Mouse (Mus musculus): ENCODE data around the gene Gm11992.

- TF ChIP-seq CTCF (IDR thresholded peaks at IDR 0.05; ENCODE audit: control insufficient read depth, insufficient read depth, insufficient read length) (no peak), MYOG (IDR thresholded peaks at IDR 0.05; ENCODE audit: control insufficient read depth, extremely low read depth, insufficient read length) (no peak), MAX (IDR thresholded peaks at IDR 0.05) (no peak), USF1 (IDR thresholded peaks at IDR 0.05; ENCODE audit: low read depth) (no peak), MYOD1 (IDR thresholded peaks at IDR 0.05; ENCODE audit: control insufficient read depth, insufficient read length, low read depth) (no peak), CEBPB (IDR thresholded peaks at IDR 0.05; ENCODE audit: low read depth) (no peak)
Measured at GRCm38 (mm10) chr11:9024782-9025181, 23.6 kb upstream of the Gm11992 start.
